Mouse (Mus musculus): ENCODE results near the gene Creb5.

Gene Creb5

GRCm38 (mm10) chr6:53548236-53548635, 261.2 kb downstream of the Creb5 start:
- DNase-seq (ENCODE audit: low spot score) = no peak

GRCm38 (mm10) chr6:53549409-53549808, 262.3 kb downstream of the Creb5 start:
- no peak for DNase-seq (ENCODE audit: low spot score)

GRCm38 (mm10) chr6:53556050-53556449, 269.0 kb downstream of the Creb5 start:
- DNase-seq (ENCODE audit: low spot score) = no peak

- DNase-seq (ENCODE audit: low spot score) = no peak
Measured at GRCm38 (mm10) chr6:53560928-53561327, 273.9 kb downstream of the Creb5 start.

- DNase-seq (ENCODE audit: low spot score) = no peak
Measured at GRCm38 (mm10) chr6:53562586-53562985, 275.5 kb downstream of the Creb5 start.

GRCm38 (mm10) chr6:53563546-53564185, 276.6 kb downstream of the Creb5 start:
- no peak for DNase-seq (ENCODE audit: low spot score)

DNA sequence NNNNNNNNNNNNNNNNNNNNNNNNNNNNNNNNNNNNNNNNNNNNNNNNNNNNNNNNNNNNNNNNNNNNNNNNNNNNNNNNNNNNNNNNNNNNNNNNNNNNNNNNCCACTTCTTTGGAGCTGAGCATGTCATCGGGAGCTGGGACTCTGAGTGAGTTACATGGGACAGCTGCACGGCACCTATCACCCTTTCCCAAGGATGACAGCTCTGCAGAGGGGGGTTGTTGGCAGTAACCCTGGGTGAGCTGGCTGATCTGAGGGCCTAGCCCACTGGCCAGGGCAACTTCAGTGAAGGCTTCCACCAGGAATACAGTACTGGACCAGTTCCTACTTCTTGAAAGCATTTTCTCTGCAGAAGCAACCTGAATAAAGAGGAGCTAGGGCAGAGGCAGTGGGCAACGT, 282.4 kb downstream of the Creb5 start:
- no peak for DNase-seq (ENCODE audit: low spot score)

DNA sequence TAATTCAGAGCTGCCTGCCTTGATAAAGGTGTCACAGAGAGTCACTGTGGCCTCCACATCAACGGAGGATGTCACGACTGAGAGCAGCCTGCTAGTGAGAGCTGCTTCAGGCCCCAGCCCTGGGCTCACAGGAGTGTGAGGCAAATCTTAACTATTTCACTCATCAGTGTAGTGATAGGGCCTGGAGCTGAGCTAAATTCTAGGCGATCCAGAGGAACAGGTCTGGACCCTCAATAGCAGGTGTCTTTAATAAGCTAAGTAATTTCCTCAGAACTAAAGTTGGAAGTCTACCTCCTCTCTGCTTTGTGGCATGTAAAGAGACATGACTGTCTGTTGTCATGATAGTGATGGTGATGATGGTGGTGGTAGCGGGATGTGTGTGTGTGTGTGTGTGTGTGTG, 283.8 kb downstream of the Creb5 start:
- DNase-seq (ENCODE audit: low spot score) = no peak

DNA sequence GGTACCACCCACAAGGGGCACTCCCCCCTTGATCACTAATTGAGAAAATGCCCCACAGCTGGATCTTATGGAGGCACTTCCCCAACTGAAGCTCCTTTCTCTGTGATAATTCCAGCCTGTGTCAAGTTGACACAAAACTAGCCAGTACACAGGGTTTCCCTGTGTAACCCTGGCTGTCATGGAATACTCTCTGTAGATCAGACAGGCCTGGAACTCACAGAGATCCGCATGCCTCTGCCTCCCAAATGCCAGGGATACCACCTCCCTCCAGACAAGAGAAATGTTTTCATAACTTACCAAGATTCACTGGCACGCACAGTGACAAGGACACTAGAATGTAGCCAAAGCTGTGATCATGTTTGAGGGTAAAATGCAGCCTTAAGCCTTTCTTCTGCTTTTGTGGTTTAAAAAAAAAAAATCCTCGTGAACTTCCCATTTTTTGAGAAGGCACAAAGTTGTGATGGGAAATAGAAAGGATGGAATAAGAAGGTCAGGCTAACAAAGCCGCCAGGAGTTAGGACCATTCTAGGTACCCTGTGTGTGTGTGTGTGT, 284.6 kb downstream of the Creb5 start:
- DNase-seq (ENCODE audit: low spot score) = no peak

- DNase-seq (ENCODE audit: low spot score) = no peak
Measured at GRCm38 (mm10) chr6:53572456-53572855, 285.4 kb downstream of the Creb5 start.

- DNase-seq (ENCODE audit: low spot score) = peak; percentile 80
Measured at GRCm38 (mm10) chr6:53572979-53573710, 286.1 kb downstream of the Creb5 start.

DNA sequence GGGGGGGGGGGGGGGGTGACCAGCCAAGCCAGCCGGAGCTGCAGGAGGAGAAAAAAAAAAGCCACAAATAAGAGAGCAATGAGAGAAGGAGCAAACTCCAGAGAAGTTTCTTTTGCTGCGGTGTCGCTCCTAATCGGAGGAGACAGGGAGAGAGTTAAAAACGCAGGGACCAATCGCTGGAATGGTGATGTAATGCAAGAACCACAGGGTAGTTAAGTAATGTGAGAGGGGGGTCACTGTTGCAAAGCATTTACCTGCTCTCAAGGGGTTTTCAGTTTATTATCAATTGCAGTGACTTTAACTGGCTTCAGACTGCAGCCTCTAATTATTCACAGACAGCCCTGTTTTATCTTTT, 286.6 kb downstream of the Creb5 start:
- DNase-seq (ENCODE audit: low spot score) = peak; percentile 73

DNA sequence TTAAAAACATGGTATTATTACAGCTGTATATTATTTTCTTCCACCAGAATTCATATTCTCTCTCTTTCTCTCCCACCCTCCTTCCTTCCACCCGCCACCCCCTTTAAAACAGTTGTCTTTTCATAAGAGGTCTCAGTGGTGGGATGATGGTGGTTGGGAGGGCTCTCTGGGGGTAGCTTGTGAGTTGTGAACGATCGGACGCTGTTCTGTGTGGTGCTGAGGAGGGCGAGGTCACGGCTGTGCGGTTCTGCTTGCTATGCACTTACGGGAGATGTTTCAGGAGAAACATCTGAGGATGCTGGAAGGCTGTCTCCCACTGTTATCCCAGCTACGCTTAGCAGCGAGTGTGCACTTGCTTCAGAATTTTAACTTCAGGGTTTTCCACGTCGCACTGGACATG, 287.0 kb downstream of the Creb5 start:
- DNase-seq (ENCODE audit: low spot score) = peak; percentile 35

- no peak for DNase-seq (ENCODE audit: low spot score)
Measured at GRCm38 (mm10) chr6:53575191-53575590, 288.1 kb downstream of the Creb5 start.

GRCm38 (mm10) chr6:53575836-53576235, 288.8 kb downstream of the Creb5 start:
- no peak for DNase-seq (ENCODE audit: low spot score)

- DNase-seq (ENCODE audit: low spot score) = no peak
Measured at GRCm38 (mm10) chr6:53576841-53577240, 289.8 kb downstream of the Creb5 start.

- no peak for DNase-seq (ENCODE audit: low spot score)
Measured at GRCm38 (mm10) chr6:53577776-53578175, 290.7 kb downstream of the Creb5 start.

GRCm38 (mm10) chr6:53580346-53580745, 293.3 kb downstream of the Creb5 start:
- no peak for DNase-seq (ENCODE audit: low spot score)

DNA sequence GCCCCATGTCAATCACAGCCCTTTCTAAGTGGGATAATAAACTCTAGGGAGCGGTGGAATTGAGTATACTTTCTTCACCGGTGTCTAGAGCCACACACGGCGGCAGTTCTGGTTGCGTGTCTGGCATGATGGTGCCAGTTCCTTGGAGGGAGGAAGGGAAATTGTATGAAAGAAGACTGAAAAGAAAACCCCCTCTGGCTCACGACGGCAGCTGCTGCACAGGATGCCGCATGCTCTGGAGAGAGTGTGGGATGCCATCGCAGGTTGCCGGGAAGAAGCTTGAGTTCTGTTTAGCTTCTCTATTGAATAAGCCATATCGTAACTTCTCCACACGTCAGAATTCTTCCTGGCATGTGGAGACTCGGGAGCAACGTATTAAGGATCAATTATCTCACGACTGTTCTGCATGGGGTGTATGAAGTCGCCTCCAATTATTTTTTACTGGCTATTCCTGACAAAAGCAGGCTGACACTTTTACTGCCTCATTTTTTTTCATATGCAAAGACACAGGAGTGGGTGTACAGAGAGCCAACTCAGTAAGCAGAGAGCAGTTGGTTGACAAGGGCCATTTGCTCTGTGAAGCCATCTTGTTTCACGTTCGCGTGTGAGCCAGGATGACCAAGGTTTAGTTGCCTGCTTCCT, 296.3 kb downstream of the Creb5 start:
- DNase-seq (ENCODE audit: low spot score) = no peak

- no peak for DNase-seq (ENCODE audit: low spot score)
Measured at GRCm38 (mm10) chr6:53584718-53585405, 297.8 kb downstream of the Creb5 start.

DNA sequence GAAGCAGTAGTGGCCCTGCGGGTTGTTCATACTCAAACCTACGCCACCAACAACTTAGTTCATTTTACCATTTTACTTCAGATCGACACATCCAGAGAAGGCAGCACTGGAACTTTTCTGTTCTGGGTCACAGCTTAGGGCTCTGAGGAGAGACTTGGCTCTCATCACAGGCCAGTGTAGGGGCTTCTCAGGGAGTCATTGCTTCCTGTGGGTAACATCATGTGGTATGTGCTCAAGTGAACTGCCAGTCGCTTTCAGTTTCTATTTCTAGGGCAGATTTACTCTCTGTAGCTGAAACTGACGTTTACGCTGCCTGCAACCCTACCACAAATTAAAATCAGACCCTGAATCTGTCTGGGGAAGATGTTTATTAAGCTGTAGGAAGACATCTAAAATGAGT, 302.7 kb downstream of the Creb5 start:
- DNase-seq (ENCODE audit: low spot score) = no peak

- DNase-seq (ENCODE audit: low spot score) = no peak
Measured at GRCm38 (mm10) chr6:53592230-53592629, 305.2 kb downstream of the Creb5 start.

Measured in embryo, embryonic 10.5 days (tissue).